Mouse (Mus musculus): ENCODE data around the gene Slc46a1. TPM values are rescaled to one million over a fixed set of nuclear protein-coding genes. Genes with fewer than 3 reads are reported as not detected.
A peak's percentile ranks its signal among the peaks of the same experiment; 100 is the strongest.

The Slc46a1 gene
- polyA plus RNA-seq, 1 experiment: 1.6 TPM

GRCm38 (mm10) chr11:78427655-78428054 is 37.8 kb upstream of the Slc46a1 start:
- Histone ChIP-seq H3K4me1 (ENCODE audit: control insufficient read depth, insufficient read depth, low read length) (no peaks in the 10 kb centered on the region), H3K27ac (ENCODE audit: control insufficient read depth, insufficient read depth, low read depth, low read length, poor library complexity) (no peak overlapping the region), H3K4me3 (replicated peaks; ENCODE audit: control insufficient read depth, low read depth, low read length) (no peak overlapping the region)
- TF ChIP-seq POLR2A (IDR thresholded peaks at IDR 0.05; ENCODE audit: borderline replicate concordance, control insufficient read depth, low read depth, low read length): no peak
- TF ChIP-seq CTCF (IDR thresholded peaks at IDR 0.05; ENCODE audit: control insufficient read depth, insufficient read depth, low read length): no peak
- WGBS: 81% methylated on average over 6 of the region's 6 CpGs

- no peak for TF ChIP-seq POLR2A (IDR thresholded peaks at IDR 0.05; ENCODE audit: borderline replicate concordance, control insufficient read depth, low read depth, low read length)
- no peak for TF ChIP-seq CTCF (IDR thresholded peaks at IDR 0.05; ENCODE audit: control insufficient read depth, insufficient read depth, low read length)
- Histone ChIP-seq H3K4me3 (replicated peaks; ENCODE audit: control insufficient read depth, low read depth, low read length) (no peak overlapping the region), H3K4me1 (ENCODE audit: control insufficient read depth, insufficient read depth, low read length) (no peaks in the 10 kb centered on the region), H3K27ac (ENCODE audit: control insufficient read depth, insufficient read depth, low read depth, low read length, poor library complexity) (no peak overlapping the region)
- 79% methylated on average over 5 of the region's 5 CpGs for WGBS
Measured at GRCm38 (mm10) chr11:78428309-78428708, 37.2 kb upstream of the Slc46a1 start.

- Histone ChIP-seq H3K4me3 (replicated peaks; ENCODE audit: control insufficient read depth, low read depth, low read length) (no peak overlapping the region), H3K27ac (ENCODE audit: control insufficient read depth, insufficient read depth, low read depth, low read length, poor library complexity) (no peak overlapping the region), H3K4me1 (ENCODE audit: control insufficient read depth, insufficient read depth, low read length) (no peaks in the 10 kb centered on the region)
- TF ChIP-seq CTCF (IDR thresholded peaks at IDR 0.05; ENCODE audit: control insufficient read depth, insufficient read depth, low read length) (no peak), POLR2A (IDR thresholded peaks at IDR 0.05; ENCODE audit: borderline replicate concordance, control insufficient read depth, low read depth, low read length) (no peak)
- WGBS: 59% methylated on average over 11 of the region's 11 CpGs
Measured at GRCm38 (mm10) chr11:78430195-78430878, 35.2 kb upstream of the Slc46a1 start.

- Histone ChIP-seq H3K27ac (ENCODE audit: control insufficient read depth, insufficient read depth, low read depth, low read length, poor library complexity) (no peak overlapping the region), H3K4me1 (ENCODE audit: control insufficient read depth, insufficient read depth, low read length) (no peaks in the 10 kb centered on the region), H3K4me3 (replicated peaks; ENCODE audit: control insufficient read depth, low read depth, low read length) (no peak overlapping the region)
- 78% methylated on average over 10 of the region's 10 CpGs for WGBS
- TF ChIP-seq CTCF (IDR thresholded peaks at IDR 0.05; ENCODE audit: control insufficient read depth, insufficient read depth, low read length): no peak
- TF ChIP-seq POLR2A (IDR thresholded peaks at IDR 0.05; ENCODE audit: borderline replicate concordance, control insufficient read depth, low read depth, low read length): no peak
Measured at GRCm38 (mm10) chr11:78431176-78431575, 34.3 kb upstream of the Slc46a1 start.

GRCm38 (mm10) chr11:78434052-78434451 is 31.4 kb upstream of the Slc46a1 start:
- Histone ChIP-seq H3K4me1 (ENCODE audit: control insufficient read depth, insufficient read depth, low read length) (no peaks in the 10 kb centered on the region), H3K27ac (ENCODE audit: control insufficient read depth, insufficient read depth, low read depth, low read length, poor library complexity) (no peak overlapping the region), H3K4me3 (replicated peaks; ENCODE audit: control insufficient read depth, low read depth, low read length) (no peak overlapping the region)
- TF ChIP-seq POLR2A (IDR thresholded peaks at IDR 0.05; ENCODE audit: borderline replicate concordance, control insufficient read depth, low read depth, low read length) (no peak), CTCF (IDR thresholded peaks at IDR 0.05; ENCODE audit: control insufficient read depth, insufficient read depth, low read length) (no peak)
- WGBS: 66% methylated on average over 4 of the region's 4 CpGs

- no peak overlapping the region for H3K27ac ChIP-seq (ENCODE audit: control insufficient read depth, insufficient read depth, low read depth, low read length, poor library complexity)
- peak; percentile 61; the same call in 1 of the 2 replicates for TF ChIP-seq CTCF (IDR thresholded peaks at IDR 0.05; ENCODE audit: control insufficient read depth, insufficient read depth, low read length)
- no peak for TF ChIP-seq POLR2A (IDR thresholded peaks at IDR 0.05; ENCODE audit: borderline replicate concordance, control insufficient read depth, low read depth, low read length)
- H3K4me3 ChIP-seq (replicated peaks; ENCODE audit: control insufficient read depth, low read depth, low read length): no peak overlapping the region
- WGBS: 18% methylated on average over 19 of the region's 19 CpGs
- no peaks in the 10 kb centered on the region for H3K4me1 ChIP-seq (ENCODE audit: control insufficient read depth, insufficient read depth, low read length)
Measured at GRCm38 (mm10) chr11:78435776-78436349, 29.6 kb upstream of the Slc46a1 start.

- no peaks in the 10 kb centered on the region for H3K4me1 ChIP-seq (ENCODE audit: control insufficient read depth, insufficient read depth, low read length)
- no peak overlapping the region for H3K27ac ChIP-seq (ENCODE audit: control insufficient read depth, insufficient read depth, low read depth, low read length, poor library complexity)
- no peak for TF ChIP-seq POLR2A (IDR thresholded peaks at IDR 0.05; ENCODE audit: borderline replicate concordance, control insufficient read depth, low read depth, low read length)
- no peak for TF ChIP-seq CTCF (IDR thresholded peaks at IDR 0.05; ENCODE audit: control insufficient read depth, insufficient read depth, low read length)
- no peak overlapping the region for H3K4me3 ChIP-seq (replicated peaks; ENCODE audit: control insufficient read depth, low read depth, low read length)
- WGBS: 79% methylated on average over 7 of the region's 7 CpGs
Measured at GRCm38 (mm10) chr11:78437182-78437581, 28.3 kb upstream of the Slc46a1 start.

- TF ChIP-seq POLR2A (IDR thresholded peaks at IDR 0.05; ENCODE audit: borderline replicate concordance, control insufficient read depth, low read depth, low read length) (no peak), CTCF (IDR thresholded peaks at IDR 0.05; ENCODE audit: control insufficient read depth, insufficient read depth, low read length) (no peak)
- Histone ChIP-seq H3K27ac (ENCODE audit: control insufficient read depth, insufficient read depth, low read depth, low read length, poor library complexity) (no peak overlapping the region), H3K4me1 (ENCODE audit: control insufficient read depth, insufficient read depth, low read length) (no peaks in the 10 kb centered on the region), H3K4me3 (replicated peaks; ENCODE audit: control insufficient read depth, low read depth, low read length) (no peak overlapping the region)
- 65% methylated on average over 3 of the region's 3 CpGs for whole genome bisulfite sequencing
Measured at GRCm38 (mm10) chr11:78438399-78438930, 27.0 kb upstream of the Slc46a1 start.
